Mouse (Mus musculus): ENCODE results near the gene Cyb5r1.
A peak's percentile ranks its signal among the peaks of the same experiment; 100 is the strongest.
"Not testable (repeated sequence)": the region's sequence is repeated elsewhere in the genome, so short reads cannot be mapped to it uniquely, and the experiment has no call there.

Gene Cyb5r1

DNA sequence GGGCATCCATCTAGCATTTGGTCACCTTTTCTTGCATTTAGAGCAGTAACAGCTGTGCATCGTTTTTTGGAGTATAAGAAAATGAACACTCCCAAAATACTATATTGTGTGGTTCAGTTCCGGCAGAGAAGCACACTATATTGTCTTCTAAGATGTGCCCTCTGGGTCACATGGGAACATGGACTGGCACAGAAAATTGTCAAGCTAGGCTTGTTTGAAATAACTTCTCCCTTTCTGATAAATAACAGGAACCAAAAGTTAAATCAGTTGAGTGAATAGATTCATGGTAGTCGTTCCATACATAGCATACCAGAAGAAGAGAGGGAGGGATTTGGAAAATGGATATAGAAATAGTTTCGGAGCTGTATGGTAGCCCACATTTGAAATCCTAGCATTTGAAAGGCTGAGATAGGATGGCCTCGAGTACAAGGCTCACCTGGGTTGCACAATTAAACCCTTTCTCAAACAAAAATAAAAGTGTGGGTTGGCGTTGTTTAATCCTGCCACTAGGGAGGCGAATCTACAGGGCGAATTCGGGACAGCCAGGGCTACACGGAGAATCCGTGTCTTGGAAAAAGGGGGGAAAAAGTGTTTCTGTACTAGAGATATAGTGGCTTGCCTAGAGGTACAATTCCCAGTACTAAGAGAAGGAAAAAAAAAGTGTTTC lies 9.3 kb downstream of the Cyb5r1 start:
- no peak for DNase-seq (ENCODE audit: low spot score in 2 of 2)

DNA sequence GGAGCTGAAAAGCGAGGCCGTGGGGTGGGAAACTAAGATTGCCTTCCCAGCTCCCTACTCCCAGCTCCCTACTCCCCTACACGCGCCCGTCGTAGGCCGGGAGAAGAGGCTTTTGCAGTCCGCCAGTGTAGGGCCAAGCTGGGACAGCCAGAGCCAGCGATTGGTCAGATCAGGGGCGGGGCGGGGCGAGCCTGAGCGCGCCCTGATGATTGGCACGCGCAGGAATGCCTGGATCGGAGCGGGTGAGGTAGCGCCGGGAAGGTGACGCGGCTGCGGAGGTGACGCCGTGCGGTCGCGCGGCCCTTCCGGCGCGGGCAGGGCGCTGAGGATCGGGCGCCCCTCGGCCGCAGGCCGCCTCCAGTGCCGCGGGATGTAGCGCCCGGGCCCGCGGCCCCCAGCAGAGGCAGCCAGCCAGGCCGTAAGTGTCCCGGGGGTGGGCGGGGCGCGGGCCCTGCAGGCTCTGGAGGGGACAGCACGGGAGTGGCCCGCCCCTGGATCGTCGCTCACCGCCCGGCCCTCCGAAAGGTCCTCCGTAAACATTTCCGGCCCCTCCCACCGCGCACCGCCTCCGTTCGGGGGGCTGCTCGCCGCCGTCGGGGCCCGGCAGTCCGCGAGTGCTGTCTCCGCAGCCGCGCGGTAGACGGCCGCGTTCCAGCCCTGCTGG lies 9.9 kb downstream of the Cyb5r1 start, which contains the start of gene Adipor1:
TSS of gene Adipor1 (plus strand) at position 211 of the 664 bp plus-strand sequence.
- peak; percentile 88 to 92 for DNase-seq (ENCODE audit: low spot score in 2 of 2)

DNA sequence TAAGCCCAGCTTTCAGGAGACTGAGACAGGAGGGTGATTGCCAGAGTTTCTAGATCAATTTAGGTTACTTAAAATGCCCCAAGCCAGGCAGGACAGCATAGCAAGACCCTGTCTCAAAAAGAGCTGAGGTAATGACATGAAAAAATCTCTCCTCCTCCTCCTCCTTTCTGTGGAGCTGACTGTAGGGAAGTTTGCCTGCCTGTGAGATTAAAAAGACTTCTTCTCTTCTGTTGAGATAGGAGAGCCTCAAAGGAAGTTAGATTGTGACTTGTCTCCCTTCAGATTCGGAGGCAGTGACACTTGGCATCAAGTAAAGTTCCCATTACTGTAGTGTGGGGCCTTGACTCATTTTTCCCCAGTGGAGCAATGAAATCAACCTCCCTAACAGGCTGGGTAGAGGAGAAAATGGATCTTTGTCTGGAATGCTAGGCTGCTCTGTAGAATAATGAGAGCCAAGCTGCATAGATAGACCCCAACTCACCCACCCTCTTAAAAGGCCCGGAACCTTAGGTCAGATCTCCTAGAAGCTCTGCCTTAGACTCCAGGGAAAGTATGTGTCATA lies 13.1 kb downstream of the Cyb5r1 start:
- no peak for DNase-seq (ENCODE audit: low spot score in 2 of 2)

GRCm38 (mm10) chr1:134419176-134419575 lies 13.8 kb downstream of the Cyb5r1 start:
- DNase-seq (ENCODE audit: low spot score in 2 of 2): no peak

GRCm38 (mm10) chr1:134419751-134420458 lies 14.5 kb downstream of the Cyb5r1 start:
- DNase-seq (ENCODE audit: low spot score in 2 of 2): no peak

DNA sequence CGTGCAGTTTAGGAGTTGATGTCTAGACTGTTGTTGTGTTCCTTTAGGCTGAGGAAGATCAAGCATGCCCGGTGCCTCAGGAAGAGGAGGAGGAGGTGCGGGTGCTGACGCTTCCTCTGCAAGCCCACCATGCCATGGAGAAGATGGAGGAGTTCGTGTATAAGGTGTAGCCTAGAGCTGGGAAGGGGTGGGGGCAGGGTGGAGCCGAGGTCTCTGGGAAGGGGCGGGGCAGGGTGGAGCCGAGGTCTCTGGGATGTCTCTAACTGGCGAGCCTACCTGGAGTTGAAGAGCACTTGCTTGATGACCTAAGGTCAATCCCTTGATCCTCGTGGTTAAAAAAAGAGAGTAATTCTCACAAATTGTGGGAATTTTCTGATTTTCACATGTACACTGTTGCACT lies 18.6 kb downstream of the Cyb5r1 start:
- DNase-seq (ENCODE audit: low spot score in 2 of 2): no peak

GRCm38 (mm10) chr1:134426289-134426688 lies 20.9 kb downstream of the Cyb5r1 start:
- DNase-seq (ENCODE audit: low spot score in 2 of 2): no peak

- DNase-seq (ENCODE audit: low spot score in 2 of 2): no peak
These were observed 27.6 kb downstream of the Cyb5r1 start for GRCm38 (mm10) chr1:134433002-134433401.

DNA sequence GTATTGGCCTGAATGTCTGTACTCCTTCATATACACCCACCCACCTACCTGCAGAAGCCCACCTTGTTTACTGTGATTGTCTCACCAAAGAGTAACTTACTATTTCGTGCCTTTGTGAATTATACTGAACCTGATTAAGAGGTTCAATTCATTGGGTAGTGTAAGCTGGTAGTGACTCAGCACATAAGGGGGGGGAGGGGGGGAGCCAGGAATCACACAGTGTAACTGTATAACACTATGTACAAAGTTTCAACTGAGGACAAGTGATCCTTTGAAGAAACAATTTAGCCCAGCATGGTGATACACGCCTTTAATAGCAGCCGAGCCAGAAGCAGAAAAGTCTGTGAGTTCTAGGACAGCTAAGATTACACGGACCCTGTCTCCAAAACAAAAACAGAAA lies 28.1 kb downstream of the Cyb5r1 start:
- no peak for DNase-seq (ENCODE audit: low spot score in 2 of 2)

- DNase-seq (ENCODE audit: low spot score in 2 of 2): peak in 1 of 2 experiments; percentile 41
These were observed 30.1 kb downstream of the Cyb5r1 start for GRCm38 (mm10) chr1:134435414-134435813.

DNA sequence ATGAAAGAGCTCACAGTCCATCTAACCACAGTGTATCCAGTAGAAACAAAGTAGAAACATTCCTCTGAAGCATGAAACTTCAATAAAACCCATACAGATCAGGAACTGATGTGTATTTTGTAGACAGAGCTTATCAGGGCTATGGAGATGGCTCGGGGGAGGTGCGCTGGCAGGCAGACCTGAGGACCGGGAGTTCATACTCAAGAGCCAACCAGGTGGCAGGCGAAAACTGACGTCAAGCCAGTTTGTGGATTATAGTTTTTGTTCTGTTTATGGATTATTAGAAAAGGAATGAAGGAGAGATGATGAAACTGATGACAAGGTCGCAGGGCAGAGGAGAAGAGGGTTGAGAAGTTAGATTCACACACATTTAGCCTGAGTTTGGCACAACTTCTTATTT lies 35.1 kb downstream of the Cyb5r1 start:
- no peak for DNase-seq (ENCODE audit: low spot score in 2 of 2)

GRCm38 (mm10) chr1:134441737-134442136 lies 36.4 kb downstream of the Cyb5r1 start:
- DNase-seq (ENCODE audit: low spot score in 2 of 2): not testable (repeated sequence)

GRCm38 (mm10) chr1:134442394-134442793 lies 37.0 kb downstream of the Cyb5r1 start:
- no peak for DNase-seq (ENCODE audit: low spot score in 2 of 2)

DNA sequence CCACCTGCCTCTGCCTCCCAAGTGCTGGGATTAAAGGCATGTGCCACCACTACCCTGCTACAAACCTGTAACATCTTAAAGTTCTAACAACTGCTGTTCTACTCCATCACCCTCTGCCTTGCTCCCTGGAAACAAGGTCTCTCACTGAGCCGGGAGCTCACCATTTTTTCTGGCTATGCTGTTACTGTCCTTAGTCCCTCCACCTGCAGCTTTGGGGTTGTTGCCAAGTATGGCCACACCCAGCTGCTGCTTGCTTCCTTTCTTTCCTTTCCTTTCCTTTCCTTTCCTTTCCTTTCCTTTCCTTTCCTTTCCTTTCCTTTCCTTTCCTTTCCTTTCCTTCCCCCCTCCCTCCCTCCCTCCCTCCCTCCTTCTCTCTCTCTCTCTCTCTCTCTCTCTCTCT lies 37.9 kb downstream of the Cyb5r1 start:
- not testable (repeated sequence) for DNase-seq (ENCODE audit: low spot score in 2 of 2)

GRCm38 (mm10) chr1:134445418-134445817 lies 40.1 kb downstream of the Cyb5r1 start:
- no peak for DNase-seq (ENCODE audit: low spot score in 2 of 2)

DNA sequence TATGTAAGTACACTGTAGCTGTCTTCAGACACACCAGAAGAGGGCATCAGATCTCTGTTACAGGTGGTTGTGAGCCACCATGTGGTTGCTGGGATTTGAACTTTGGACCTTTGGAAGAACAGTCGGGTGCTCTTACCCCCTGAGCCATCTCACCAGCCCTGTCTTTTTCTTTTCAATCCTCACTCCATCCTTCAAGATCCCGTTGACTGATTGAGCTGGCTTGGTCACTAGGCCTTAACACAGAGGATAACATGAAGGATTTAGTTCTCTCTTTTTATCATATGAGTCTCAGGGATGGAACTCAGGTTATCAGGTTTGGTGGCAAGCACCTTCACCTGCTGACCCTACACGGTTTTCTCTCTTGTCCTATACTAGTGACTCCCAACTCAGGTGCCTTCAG lies 43.2 kb downstream of the Cyb5r1 start:
- DNase-seq (ENCODE audit: low spot score in 2 of 2): not testable (repeated sequence)

DNA sequence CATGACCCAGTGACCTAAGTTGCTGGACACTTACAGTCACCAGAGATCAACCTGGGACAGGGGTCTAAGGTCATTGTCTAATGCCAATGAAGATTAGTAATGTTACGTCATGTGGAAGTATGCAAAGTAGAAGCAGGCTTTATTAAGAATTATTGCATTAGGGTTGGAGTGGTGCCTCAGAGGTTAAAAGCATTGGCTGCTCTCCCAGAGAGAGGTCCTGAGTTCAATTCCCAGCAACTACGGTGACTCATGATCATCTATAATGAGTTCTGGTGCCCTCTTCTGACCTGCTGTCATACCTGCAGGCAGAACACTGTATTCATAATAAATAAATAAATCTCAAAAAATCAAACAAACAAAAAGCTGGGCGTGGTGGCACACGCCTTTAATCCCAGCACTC lies 44.8 kb downstream of the Cyb5r1 start:
- no peak for DNase-seq (ENCODE audit: low spot score in 2 of 2)

DNA sequence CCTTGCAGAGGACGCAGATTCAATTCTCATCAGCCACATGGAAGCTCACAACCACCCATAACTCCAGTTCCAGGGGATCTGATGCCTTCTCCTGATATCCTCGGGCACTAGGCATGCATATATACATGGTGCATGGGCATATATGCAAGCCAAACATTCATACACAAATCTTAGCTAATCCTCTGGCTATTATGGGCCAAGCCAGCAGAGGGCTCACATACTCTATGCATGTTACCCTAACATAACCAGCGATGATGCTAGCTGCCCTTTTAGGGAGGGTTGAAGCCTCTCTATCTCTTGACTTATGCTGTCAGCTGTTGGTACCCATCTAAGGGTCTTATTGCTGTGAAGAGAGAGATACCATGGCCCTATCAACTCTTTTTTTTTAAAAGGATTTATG lies 45.6 kb downstream of the Cyb5r1 start:
- peak; percentile 14 to 57 for DNase-seq (ENCODE audit: low spot score in 2 of 2)

DNA sequence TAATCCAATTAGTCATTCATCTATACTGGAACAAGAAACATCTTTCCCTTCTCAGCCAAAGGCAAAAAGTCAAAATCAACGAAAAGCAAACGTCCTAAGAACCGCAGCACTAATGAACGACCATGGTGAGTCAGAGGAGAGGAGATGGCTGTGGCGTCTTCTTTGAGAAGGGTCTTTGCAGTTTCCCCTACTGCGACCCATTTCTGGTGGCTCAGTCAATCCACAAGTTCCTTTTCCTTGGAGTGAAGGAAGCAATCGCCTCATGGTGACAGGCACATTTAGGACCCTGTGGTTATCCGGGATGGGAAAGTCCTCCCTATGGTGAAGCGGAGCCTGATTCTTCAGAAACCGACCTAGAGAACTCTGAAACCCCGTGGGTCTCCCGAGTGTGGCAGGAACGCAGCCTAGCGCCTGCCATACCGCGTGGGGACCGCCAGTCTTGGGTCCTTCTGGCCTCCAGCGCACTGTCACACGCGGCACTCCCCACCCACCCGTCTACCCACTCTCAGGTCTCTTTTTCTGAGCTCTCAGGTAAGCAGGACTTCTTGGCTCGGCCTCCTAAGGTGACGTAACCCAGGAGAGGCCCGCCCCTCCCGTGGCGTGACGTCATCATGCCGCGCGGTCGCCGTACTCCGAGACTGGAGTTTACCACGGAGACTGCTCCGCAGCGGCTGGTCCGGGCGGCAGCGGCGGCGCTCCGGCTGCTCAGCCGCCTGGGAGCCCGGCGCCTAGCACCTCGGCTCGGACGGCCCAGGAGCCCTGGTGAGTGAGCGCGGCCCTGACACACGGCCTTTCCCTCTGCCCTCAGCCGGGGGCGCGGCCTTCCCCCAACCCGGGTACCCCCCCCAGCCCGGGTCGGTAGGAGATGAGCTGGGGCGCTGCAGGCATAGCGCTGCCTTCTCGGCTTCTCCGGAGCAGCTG lies 49.8 kb downstream of the Cyb5r1 start, which contains the start of gene Klhl12:
TSS of gene Klhl12 (plus strand) at position 628 of the 921 bp plus-strand sequence.
- DNase-seq (ENCODE audit: low spot score in 2 of 2): peak; percentile 95 to 97

- DNase-seq (ENCODE audit: low spot score in 2 of 2): no peak
These were observed 50.7 kb downstream of the Cyb5r1 start for GRCm38 (mm10) chr1:134456060-134456459.

- no peak for DNase-seq (ENCODE audit: low spot score in 2 of 2)
These were observed 52.9 kb downstream of the Cyb5r1 start for GRCm38 (mm10) chr1:134458139-134458727.
